Mouse (Mus musculus): Measurements from ENCODE around the gene Hsf2. TPM values are rescaled to one million over a fixed set of nuclear protein-coding genes. Genes with fewer than 3 reads are reported as not detected.

Hsf2 gene
- total RNA-seq (2021), result 10 to 100 TPM; 33.2 to 34.9 TPM
- long read RNA-seq, experiment 1, transcript Hsf2-201 (12 exons, 2,604 nt), result major isoform, 14 of 19 reads
- long read RNA-seq, experiment 1, partial matches to known transcripts, result 0 of 19 reads
- long read RNA-seq, experiment 1, other reads (novel, unspliced or antisense), result 5 of 19 reads
- long read RNA-seq, experiment 2, transcript Hsf2-201 (12 exons, 2,604 nt), result major isoform, 8 of 14 reads
- long read RNA-seq, experiment 2, partial matches to known transcripts, result 1 of 14 reads
- long read RNA-seq, experiment 2, other reads (novel, unspliced or antisense), result 5 of 14 reads

GRCm38 (mm10) chr10:57485908-57486541 is at the start of gene Hsf2:
Gene Hsf2, plus strand, starts transcription at chr10:57486385.
- intact Hi-C loops (cut with DNase I), result no loop called here
- DNase-seq (ENCODE audit: low spot score in 2 of 2), result peak; percentile 97 to 98

- intact Hi-C loops (cut with DNase I), result no loop called here
These were observed 48.3 kb upstream of the Hsf2 start for GRCm38 (mm10) chr10:57437898-57438297.

GRCm38 (mm10) chr10:57441049-57441448 is 45.1 kb upstream of the Hsf2 start:
- intact Hi-C loops (cut with DNase I), result no loop called here
- peak in 1 of 2 experiments; percentile 5 for DNase-seq (ENCODE audit: low spot score in 2 of 2)

More at GRCm38 (mm10) chr10:57437898-57438297, 48.3 kb upstream of the Hsf2 start:
- peak in 1 of 2 experiments; percentile 5 for DNase-seq (ENCODE audit: low spot score in 2 of 2)

- intact Hi-C loops (cut with DNase I), result no loop called here
- no peak for DNase-seq (ENCODE audit: low spot score in 2 of 2)
These were observed 41.8 kb upstream of the Hsf2 start for GRCm38 (mm10) chr10:57444392-57444791.

GRCm38 (mm10) chr10:57445655-57446054 is 40.5 kb upstream of the Hsf2 start:
- no peak for DNase-seq (ENCODE audit: low spot score in 2 of 2)
- intact Hi-C loops (cut with DNase I), result loop anchor here (5.0 kb wide), 1 partner anchor 1073 kb away; no protein-coding TSS in a partner anchor

GRCm38 (mm10) chr10:57447657-57448050 is 38.5 kb upstream of the Hsf2 start:
- intact Hi-C loops (cut with DNase I), result loop anchor here (5.0 kb wide), 1 partner anchor 1075 kb away; no protein-coding TSS in a partner anchor
- no peak for DNase-seq (ENCODE audit: low spot score in 2 of 2)

GRCm38 (mm10) chr10:57448051-57448716 is 38.0 kb upstream of the Hsf2 start:
- intact Hi-C loops (cut with DNase I), result loop anchor here (5.0 kb wide), 1 partner anchor 1076 kb away; no protein-coding TSS in a partner anchor
- DNase-seq (ENCODE audit: low spot score in 2 of 2), result peak; percentile 82 to 90

GRCm38 (mm10) chr10:57463298-57463697 is 22.9 kb upstream of the Hsf2 start:
- peak in 1 of 2 experiments; percentile 54 for DNase-seq (ENCODE audit: low spot score in 2 of 2)
- intact Hi-C loops (cut with DNase I), result loop anchor here (10.0 kb wide), 1 partner anchor 282 kb away; no protein-coding TSS in a partner anchor

- intact Hi-C loops (cut with DNase I), result loop anchor here (10.0 kb wide), 1 partner anchor 279 kb away; no protein-coding TSS in a partner anchor
- no peak for DNase-seq (ENCODE audit: low spot score in 2 of 2)
These were observed 20.4 kb upstream of the Hsf2 start for GRCm38 (mm10) chr10:57465768-57466167.

GRCm38 (mm10) chr10:57477121-57477843 is 8.9 kb upstream of the Hsf2 start:
- intact Hi-C loops (cut with DNase I), result no loop called here
- no peak for DNase-seq (ENCODE audit: low spot score in 2 of 2)

GRCm38 (mm10) chr10:57481717-57482116 is 4.5 kb upstream of the Hsf2 start:
- DNase-seq (ENCODE audit: low spot score in 2 of 2), result no peak
- intact Hi-C loops (cut with DNase I), result no loop called here

GRCm38 (mm10) chr10:57484741-57485140 is 1.4 kb upstream of the Hsf2 start:
- no peak for DNase-seq (ENCODE audit: low spot score in 2 of 2)
- intact Hi-C loops (cut with DNase I), result no loop called here

GRCm38 (mm10) chr10:57486542-57487071 is 422 bp downstream of the Hsf2 start:
- peak; percentile 69 to 75 for DNase-seq (ENCODE audit: low spot score in 2 of 2)
- intact Hi-C loops (cut with DNase I), result no loop called here

GRCm38 (mm10) chr10:57487201-57487600 is 1.0 kb downstream of the Hsf2 start:
- peak in 1 of 2 experiments; percentile 26 for DNase-seq (ENCODE audit: low spot score in 2 of 2)
- intact Hi-C loops (cut with DNase I), result no loop called here

GRCm38 (mm10) chr10:57488591-57488990 is 2.4 kb downstream of the Hsf2 start:
- intact Hi-C loops (cut with DNase I), result no loop called here

GRCm38 (mm10) chr10:57492050-57492449 is 5.9 kb downstream of the Hsf2 start:
- intact Hi-C loops (cut with DNase I), result no loop called here
- no peak for DNase-seq (ENCODE audit: low spot score in 2 of 2)

More at GRCm38 (mm10) chr10:57488591-57488990, 2.4 kb downstream of the Hsf2 start:
- no peak for DNase-seq (ENCODE audit: low spot score in 2 of 2)

- intact Hi-C loops (cut with DNase I), result no loop called here
- no peak for DNase-seq (ENCODE audit: low spot score in 2 of 2)
These were observed 13.4 kb downstream of the Hsf2 start for GRCm38 (mm10) chr10:57499414-57500156.

- no peak for DNase-seq (ENCODE audit: low spot score in 2 of 2)
- intact Hi-C loops (cut with DNase I), result no loop called here
These were observed 28.4 kb downstream of the Hsf2 start for GRCm38 (mm10) chr10:57514616-57515015.

Data from left cerebral cortex, postnatal 14 days (tissue).